Mouse (Mus musculus): ENCODE results near the gene 9130230L23Rik. TPM values are rescaled to one million over a fixed set of nuclear protein-coding genes. Genes with fewer than 3 reads are reported as not detected.
A peak's percentile ranks its signal among the peaks of the same experiment; 100 is the strongest.

The 9130230L23Rik gene
- total RNA-seq, 2 experiments from 2014 or later = 0.39 to 0.40 TPM

DNA sequence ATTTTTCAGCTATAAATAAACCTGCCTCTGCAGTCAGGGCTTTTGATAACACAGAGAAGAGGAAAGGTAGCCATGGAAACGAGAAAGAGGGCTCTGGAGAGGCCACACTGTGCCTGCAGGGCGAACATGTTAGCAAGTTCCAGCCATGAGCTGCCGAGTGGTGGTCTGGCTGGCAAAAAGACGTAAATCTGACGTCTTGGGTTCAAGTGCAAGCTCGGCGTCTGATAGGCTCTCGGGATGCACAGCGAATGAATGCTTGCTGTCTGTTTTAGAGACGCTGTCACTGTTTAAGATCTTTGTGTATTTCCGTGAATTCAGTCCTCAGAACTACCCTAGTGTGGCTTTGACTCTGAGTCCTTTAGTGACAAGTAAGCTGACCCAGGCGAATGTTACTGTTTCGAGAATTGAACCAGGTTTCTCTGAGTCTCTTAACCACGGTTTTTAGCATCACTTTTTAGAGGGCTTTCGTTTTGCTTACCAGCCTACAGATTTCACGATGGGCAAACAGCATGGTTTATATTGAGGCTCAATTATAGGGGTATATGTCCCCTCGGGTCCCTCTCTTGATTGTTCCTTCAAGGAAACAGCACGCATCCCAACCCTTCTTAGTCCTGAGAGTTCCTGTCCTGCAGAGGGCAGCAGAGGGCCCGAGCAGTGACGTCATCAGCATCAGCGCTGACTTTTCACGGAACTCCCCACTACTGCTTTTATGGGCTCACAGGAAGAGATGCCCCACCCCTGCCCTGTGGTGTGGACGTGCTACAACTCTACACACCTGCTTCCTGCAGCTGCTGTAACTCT, 48.5 kb downstream of the 9130230L23Rik start:
- DNase-seq (ENCODE audit: low spot score in 2 of 2) = peak; percentile 53 to 71

DNA sequence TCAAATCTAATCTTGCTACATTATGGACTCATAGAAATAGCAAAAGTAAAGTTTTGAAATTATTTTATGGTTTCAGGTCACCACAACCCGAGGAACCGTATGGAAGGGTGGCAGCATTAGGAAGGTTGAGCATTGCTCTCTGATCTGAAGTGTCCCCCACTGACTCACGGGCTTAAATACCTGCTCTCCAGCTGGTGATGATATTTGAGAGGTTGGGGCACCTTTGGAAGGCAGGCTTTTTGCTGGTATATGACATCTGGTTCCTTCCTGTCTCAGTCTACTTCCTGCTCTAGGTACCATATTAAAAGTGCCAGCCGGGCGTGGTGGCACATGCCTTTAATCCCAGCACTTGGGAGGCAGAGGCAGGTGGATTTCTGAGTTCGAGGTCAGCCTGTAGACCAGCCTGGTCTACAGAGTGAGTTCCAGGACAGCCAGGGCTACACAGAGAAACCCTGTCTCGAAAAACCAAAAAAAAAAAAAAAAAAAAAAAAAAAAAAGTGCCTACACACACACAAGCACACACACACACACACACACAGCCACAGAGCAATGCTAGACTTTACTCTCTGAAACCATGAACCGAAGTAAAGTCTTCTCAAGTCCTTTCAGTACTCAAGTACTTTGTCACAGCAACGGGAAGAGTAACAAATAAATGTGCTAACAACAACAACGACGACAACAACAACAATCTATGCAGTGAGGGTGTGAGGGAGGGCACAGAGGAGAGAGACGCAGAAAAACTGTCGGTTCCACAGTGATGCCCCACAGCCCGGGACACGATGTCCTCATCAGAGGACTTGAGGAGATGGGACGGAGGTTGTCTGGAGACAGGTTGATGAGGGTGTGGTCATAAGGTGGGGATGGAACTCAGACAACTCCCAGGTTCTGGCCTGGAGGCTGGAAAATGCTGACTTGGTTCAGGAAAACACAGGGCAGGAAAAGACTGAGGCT, 49.7 kb downstream of the 9130230L23Rik start:
- no peak for DNase-seq (ENCODE audit: low spot score in 2 of 2)

GRCm38 (mm10) chr5:65951513-65951909, 52.6 kb downstream of the 9130230L23Rik start:
- no peak for DNase-seq (ENCODE audit: low spot score in 2 of 2)

DNA sequence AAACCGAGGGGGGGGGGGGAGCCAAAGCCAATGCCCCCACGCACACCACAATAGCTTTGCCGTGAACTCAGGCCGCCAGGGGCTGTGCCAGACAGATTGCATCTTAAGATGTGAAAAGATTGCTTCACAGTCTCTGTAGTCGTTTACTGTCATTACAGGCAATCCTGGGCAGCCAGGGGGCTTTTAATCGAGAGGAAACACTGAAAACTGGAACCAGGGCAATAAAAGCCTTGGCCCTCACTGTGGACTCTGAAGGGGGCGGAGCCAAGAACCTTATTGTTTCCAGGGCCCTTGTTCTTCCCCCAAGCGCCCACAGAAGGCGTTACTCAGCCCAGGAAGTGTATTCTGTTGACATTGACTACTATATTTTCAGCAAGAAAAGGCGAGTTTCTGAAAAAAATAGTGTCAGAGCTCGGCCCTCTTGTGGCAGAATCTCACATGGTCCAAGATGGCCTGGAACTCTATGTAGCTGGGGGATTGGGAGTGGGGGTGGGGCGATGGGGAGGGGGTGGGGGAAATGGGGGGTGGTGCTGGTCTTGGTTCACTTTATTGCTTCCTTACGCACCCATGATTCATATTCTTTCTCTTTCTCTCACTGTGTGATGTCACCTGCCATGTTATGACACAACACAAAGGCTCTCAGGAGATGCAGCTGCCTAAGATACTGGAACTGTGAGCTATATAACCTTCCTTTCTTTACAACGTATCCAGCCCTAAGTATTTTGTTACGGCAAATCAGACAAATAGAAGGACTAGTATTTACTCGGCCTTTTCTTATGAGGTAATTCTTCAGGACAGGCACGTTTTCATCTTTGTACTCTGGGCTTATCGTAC, 53.2 kb downstream of the 9130230L23Rik start:
- DNase-seq (ENCODE audit: low spot score in 2 of 2) = no peak

GRCm38 (mm10) chr5:65950236-65950635, 53.8 kb downstream of the 9130230L23Rik start:
- DNase-seq (ENCODE audit: low spot score in 2 of 2) = no peak

GRCm38 (mm10) chr5:65949822-65950221, 54.3 kb downstream of the 9130230L23Rik start:
- no peak for DNase-seq (ENCODE audit: low spot score in 2 of 2)

DNA sequence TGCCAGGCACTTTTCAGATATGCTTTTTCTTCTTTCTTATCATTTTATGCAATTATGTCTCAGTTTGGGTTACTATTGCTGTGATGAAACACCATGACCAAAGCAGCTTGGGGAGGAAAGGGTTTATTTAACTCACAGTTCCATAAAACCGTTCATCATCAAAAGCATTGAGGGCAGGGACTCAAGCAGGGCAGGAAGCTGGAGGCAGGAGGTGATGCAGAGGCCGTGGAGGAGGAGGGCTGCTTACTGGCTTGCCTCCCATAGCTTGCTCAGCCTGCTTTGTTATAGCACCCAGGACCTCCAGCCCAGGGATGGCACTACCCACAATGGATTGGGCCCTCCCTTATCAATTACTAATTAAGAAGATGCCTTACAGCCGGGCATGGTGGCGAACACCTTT, 62.9 kb downstream of the 9130230L23Rik start:
- DNase-seq (ENCODE audit: low spot score in 2 of 2) = no peak

DNA sequence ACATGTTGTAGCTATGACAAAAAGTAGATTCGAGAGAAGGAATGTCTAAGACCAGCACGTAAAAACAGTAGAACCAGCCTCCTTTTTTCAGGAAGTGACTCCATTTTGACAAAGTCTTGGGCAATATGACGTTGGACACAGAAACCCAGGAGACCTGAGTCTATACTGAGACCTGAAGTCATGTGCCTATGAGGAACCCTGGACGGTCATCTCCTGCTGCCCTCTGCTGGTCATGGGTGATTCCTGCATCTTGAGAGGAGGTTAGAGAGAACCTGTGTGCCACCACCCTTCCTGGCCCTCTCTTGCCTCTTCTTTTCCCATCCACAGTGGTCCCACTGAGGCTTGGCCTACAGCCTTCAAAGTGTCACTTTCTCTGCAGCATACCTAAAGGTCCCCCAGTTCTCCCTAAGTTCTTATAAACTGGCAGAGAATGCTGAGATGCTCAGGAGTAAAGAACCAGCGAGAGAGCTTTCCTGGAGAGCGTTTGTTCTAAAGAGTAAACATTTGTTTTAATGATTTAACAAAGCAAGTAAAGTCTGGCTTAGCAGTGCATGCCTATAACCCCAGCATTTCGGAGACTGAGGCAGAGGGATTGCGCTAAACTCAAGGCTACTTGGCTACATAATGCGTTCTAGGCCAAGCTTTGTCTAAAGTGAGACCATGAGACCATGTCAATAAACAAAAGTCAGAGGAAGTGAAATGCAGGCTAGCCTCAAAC, 65.9 kb downstream of the 9130230L23Rik start:
- peak; percentile 64 to 77 for DNase-seq (ENCODE audit: low spot score in 2 of 2)

DNA sequence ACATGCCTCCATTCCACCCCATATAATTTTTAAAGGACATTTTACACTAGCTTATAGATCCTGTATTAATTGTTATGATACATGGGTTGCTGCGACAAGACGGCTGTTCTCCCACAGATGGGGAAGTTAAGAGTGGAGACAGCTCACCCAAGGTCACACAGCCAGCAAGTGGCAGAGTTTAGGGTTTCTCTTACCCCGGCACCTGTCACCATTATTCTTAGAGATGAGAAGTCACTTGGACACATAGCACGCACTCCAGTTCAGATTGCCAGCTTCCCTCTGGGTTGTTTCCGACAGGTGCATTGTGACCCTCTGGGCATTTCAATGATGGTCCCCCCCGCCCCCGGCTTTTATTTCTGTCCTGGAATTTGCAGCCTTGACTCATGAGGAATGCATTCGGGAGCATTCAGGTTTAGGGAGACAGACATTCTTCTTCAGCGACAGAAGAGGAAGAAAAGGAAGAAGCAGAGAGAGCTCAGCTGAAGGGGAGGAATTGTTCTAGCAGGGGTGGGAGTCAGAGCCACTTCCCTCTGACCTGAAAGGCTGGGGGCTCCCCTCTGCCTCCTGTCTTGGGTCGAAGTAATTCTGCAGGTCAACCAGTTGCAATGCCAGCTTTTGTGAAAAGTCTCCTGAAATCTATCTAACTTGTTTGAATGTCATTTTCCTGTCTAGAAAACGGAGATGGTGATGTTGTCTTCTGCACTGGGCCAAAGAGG, 66.9 kb downstream of the 9130230L23Rik start:
- DNase-seq (ENCODE audit: low spot score in 2 of 2) = no peak

- DNase-seq (ENCODE audit: low spot score in 2 of 2) = no peak
These were observed 69.3 kb downstream of the 9130230L23Rik start, which contains the start of gene Chrna9 for GRCm38 (mm10) chr5:65934783-65935182. Gene Chrna9, plus strand, starts transcription at chr5:65934921.

GRCm38 (mm10) chr5:65933764-65934163, 70.3 kb downstream of the 9130230L23Rik start:
- DNase-seq (ENCODE audit: low spot score in 2 of 2) = no peak

- DNase-seq (ENCODE audit: low spot score in 2 of 2) = no peak
These were observed 70.8 kb downstream of the 9130230L23Rik start for GRCm38 (mm10) chr5:65933258-65933657.

GRCm38 (mm10) chr5:65930171-65930570, 73.9 kb downstream of the 9130230L23Rik start:
- DNase-seq (ENCODE audit: low spot score in 2 of 2) = no peak

Small RNA genes lying within 50 kb of the gene (microRNA-seq; reads per million reads assigned to microRNA genes)
- gene Gm25952 = not detected

Other genes starting within 250 kb of the 9130230L23Rik start
- 10 to 100 TPM; 41.6 to 45.6 TPM for gene N4bp2, start 240.8 kb downstream of the 9130230L23Rik start, total RNA-seq (2021)
- gene Rhoh, start 143.1 kb downstream of the 9130230L23Rik start, total RNA-seq (2021) = under 1 TPM; 0.59 to 0.76 TPM
- 1 to 10 TPM in 1 of 2 experiments, under 1 TPM in 1; 0.67 to 1.4 TPM for gene Chrna9, start 69.4 kb downstream of the 9130230L23Rik start, total RNA-seq (2021)
- gene Rbm47, start 168.8 kb upstream of the 9130230L23Rik start, total RNA-seq (2021) = 10 to 100 TPM; 63.2 to 73.3 TPM